Mouse (Mus musculus): Measurements from ENCODE around the gene Taf5l.
"Not testable (repeated sequence)": the region's sequence is repeated elsewhere in the genome, so short reads cannot be mapped to it uniquely, and the experiment has no call there.

Gene Taf5l

DNA sequence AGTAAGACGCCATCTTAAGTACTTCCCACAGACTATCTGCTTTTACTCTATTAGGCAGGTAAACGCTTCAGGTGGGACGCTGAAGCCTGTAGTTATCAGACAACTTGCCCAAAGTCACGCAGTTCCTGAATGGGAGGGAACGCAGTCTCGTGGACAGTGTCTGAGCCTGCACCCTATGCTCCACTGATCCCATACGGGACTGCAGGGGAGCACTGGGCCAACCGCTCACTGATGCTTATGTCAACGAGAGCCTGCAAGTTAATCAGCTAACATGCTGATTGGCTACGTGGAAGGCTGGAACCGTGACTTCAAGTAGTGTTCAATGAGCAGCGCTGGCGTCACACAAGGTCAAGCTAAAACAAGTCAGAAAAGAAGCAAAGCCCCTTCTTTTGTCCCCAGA, 1.4 kb downstream of the Taf5l start:
- in situ Hi-C loops (cut with MboI; ENCODE audit: unreplicated experiment in 2 of 2): loop anchor here in 1 of 2 experiments (10.0 kb wide), 1 partner anchor 215 kb away; the partner anchor contains the start of gene Galnt2

GRCm38 (mm10) chr8:124014751-124015150, 6.4 kb downstream of the Taf5l start:
- in situ Hi-C loops (cut with MboI; ENCODE audit: unreplicated experiment in 2 of 2): no loop called here

- in situ Hi-C loops (cut with MboI; ENCODE audit: unreplicated experiment in 2 of 2): not testable (repeated sequence)
Measured at GRCm38 (mm10) chr8:124014299-124014698, 6.9 kb downstream of the Taf5l start.

DNA sequence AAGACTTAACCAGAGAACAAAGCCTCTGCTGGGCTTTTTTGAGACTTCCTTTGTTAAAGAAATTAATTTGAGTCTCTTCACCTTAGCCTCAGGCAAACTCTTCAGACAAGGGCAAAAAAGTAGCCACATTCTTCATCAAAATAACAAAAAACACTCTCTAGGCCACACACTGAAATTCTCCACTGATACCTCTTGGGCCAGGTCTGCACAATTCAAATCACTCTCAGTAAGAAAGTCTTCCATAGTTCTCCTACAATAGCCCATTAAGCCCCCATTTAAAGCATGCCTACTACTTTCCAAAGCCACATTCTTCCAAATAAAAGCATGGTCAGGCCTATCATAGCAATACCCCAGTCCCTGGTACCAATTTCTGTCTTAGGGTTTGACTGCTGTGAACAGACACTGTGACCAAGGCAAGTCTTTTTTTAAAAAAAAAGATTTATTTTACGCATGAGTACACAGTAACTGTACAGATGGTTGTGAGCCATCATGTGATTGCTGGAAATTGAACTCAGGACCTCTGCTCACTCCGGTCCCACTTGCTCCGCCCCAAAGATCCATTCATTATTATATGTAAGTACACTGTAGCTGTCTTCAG, 9.1 kb downstream of the Taf5l start:
- in situ Hi-C loops (cut with MboI; ENCODE audit: unreplicated experiment in 2 of 2): no loop called here

- in situ Hi-C loops (cut with MboI; ENCODE audit: unreplicated experiment in 2 of 2): no loop called here
Measured at GRCm38 (mm10) chr8:124011580-124011979, 9.6 kb downstream of the Taf5l start.

DNA sequence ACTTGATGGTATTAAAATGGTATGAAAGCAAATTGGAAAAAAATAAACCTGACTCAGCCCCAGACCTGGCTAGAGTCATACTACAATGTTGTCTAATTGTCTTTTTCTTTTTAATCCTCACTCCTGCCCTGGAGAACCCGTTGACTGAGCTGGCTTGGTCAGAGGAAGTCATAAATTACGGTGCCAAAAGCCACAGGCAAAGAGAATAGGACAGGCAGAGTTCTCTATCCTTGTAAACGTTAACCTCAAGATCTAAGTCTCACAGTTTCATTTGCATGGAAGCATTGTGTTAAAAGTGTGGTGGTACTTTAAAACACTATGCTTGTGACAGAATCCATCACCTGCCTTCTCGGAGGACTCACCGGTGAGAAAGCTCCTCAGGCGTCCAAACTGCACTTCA, 13.4 kb downstream of the Taf5l start:
- in situ Hi-C loops (cut with MboI; ENCODE audit: unreplicated experiment in 2 of 2): no loop called here

GRCm38 (mm10) chr8:124002546-124003108, 18.6 kb downstream of the Taf5l start:
- in situ Hi-C loops (cut with MboI; ENCODE audit: unreplicated experiment in 2 of 2): no loop called here

GRCm38 (mm10) chr8:123999568-123999967, 21.6 kb downstream of the Taf5l start:
- in situ Hi-C loops (cut with MboI; ENCODE audit: unreplicated experiment in 2 of 2): no loop called here

DNA sequence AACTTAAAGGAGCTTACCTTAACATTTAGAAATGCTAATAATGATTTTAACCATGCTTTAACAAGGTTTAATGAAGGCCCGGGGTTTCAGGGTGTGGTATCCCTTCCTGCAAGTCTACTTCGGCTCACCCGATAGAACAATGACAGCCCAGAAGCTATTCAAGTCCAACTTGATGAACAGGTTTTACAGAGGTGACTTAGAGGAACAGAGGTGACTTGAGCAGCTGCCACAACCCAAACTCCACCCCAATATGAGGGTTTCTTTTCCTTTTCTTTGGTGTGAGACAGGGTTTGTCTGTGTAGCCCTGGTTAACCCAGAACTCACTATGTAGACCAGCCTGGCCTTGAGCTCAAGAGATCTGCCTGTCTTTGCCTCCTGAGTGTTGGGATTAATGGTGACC, 27.2 kb downstream of the Taf5l start:
- in situ Hi-C loops (cut with MboI; ENCODE audit: unreplicated experiment in 2 of 2): no loop called here

DNA sequence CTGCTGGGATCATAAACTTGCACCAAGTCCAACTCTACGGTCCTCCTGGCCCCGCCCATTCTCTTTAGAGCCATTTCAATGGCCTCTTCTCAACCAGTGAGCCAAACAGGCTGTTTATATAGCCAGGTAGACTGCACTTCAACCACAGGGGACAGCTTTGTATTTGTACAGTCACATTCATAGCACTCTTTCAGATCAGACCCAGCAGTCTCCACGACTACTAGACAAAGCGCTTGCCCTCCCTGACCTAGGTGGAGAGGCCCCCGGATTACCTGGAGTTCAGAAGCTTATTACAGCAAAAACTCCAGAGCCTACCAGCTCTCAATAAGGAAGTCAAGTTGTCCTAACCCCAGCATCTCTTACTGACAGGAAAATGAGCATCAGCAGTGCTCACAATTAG, 27.6 kb downstream of the Taf5l start:
- in situ Hi-C loops (cut with MboI; ENCODE audit: unreplicated experiment in 2 of 2): no loop called here

DNA sequence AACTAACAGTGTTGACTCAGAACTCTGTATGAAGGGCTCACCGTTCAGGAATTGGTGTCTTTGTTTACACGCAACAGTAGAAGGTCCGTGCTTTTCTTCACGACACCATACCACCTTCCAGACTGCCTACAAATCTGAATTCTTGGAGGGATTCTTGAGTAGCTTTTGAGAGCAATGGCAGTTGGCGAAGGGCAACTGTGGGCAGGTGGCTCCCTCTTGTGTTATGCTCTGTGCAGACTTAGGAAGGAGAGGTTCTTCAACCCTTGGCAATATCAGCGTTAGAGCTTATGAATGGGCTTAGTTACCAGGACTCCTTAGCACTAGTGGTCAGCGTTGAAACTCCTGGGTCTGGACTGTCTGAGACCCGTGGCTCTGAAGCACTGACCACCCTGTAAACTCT, 28.6 kb downstream of the Taf5l start:
- in situ Hi-C loops (cut with MboI; ENCODE audit: unreplicated experiment in 2 of 2): no loop called here

DNA sequence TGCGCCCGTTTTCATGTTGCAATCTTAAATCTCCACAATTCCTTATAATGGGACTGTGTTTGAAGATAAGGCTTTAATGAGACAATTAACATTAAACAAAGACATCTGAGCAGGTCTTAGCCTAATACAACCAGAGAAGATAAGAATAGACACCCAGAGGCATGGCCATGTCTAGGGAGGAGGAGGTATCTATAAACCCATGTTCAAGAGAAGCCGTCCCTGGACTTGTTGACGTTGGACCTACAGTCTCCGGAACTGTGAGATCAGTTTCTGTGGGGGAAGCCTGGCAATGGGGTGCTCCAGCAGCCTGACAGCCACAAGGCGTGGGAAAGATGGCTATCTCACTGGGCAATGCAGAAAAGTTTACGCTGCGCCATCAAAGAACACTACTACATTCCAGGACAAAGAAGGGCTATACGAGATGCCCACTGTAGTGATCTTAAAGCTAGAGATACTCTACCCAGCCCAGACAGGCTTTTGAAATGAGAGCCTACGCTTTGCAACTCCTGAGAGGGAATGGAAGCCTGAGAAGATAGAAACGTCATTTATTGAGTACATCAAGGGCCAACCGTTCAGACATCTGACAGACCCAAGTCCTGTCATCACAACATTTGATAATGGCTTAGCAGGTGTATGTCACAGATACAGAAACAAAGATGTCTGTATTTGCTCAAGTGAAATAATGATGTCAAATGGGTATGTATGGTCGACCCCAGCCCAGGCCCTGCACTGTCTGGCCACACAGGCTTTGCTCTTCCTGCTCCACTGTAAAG, 30.7 kb downstream of the Taf5l start:
- in situ Hi-C loops (cut with MboI; ENCODE audit: unreplicated experiment in 2 of 2): no loop called here

- in situ Hi-C loops (cut with MboI; ENCODE audit: unreplicated experiment in 2 of 2): no loop called here
Measured at GRCm38 (mm10) chr8:123989128-123989527, 32.1 kb downstream of the Taf5l start.

- in situ Hi-C loops (cut with MboI; ENCODE audit: unreplicated experiment in 2 of 2): no loop called here
Measured at GRCm38 (mm10) chr8:123988605-123989038, 32.6 kb downstream of the Taf5l start.

DNA sequence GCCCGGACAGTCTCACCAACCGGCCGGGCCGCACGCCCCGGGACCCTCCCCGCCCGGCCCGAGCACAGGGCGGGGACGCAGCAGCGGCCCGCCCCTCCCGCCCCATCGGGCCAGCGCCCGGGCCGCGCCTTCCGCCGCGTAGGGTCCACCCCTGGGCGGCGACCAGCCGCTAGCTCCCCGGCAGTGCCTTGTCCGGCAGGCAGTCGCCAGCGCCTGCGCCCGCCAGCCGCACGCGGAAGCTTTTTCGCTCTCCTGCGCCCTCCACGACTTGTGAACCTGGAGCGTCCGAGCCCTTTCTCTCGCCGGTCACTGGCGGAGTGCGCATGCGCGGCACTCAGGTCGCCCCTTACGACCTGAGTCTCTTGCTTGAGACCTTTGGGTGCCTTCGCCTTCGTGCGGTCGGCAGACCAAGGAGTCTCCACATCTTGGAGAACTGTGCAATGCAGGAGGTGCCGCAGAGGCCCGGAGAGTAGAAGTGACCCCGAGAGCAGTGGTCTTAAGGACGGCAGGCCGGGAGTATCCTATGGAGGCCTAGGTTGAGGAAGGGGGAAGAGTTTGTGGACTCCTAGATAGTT, 38.3 kb downstream of the Taf5l start, which contains the start of gene Abcb10:
Abcb10 (minus strand) TSS at position 297 of the 575 bp plus-strand sequence.
- in situ Hi-C loops (cut with MboI; ENCODE audit: unreplicated experiment in 2 of 2): no loop called here

GRCm38 (mm10) chr8:123982291-123982793, 38.9 kb downstream of the Taf5l start:
- in situ Hi-C loops (cut with MboI; ENCODE audit: unreplicated experiment in 2 of 2): no loop called here

DNA sequence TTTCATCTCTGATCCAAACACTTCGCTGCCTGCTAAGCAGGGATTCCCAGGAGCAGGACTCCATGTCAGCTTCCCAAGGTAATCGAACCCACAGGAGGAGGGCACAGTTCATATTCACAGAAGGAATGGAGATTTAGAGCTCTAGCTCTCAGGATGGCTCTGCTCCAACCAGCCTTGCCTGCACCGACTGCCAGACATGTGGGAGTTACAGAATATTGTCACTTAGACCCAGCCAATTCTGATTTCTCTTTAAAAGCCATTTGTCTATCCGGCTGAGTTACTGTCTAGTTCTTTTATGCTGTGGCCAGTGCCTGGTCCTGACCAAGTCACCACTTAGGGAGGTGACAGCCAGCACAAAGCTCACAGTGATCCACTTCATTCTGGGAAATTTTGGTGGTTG, 39.5 kb downstream of the Taf5l start:
- in situ Hi-C loops (cut with MboI; ENCODE audit: unreplicated experiment in 2 of 2): no loop called here

- in situ Hi-C loops (cut with MboI; ENCODE audit: unreplicated experiment in 2 of 2): no loop called here
Measured at GRCm38 (mm10) chr8:123980239-123980638, 41.0 kb downstream of the Taf5l start.

DNA sequence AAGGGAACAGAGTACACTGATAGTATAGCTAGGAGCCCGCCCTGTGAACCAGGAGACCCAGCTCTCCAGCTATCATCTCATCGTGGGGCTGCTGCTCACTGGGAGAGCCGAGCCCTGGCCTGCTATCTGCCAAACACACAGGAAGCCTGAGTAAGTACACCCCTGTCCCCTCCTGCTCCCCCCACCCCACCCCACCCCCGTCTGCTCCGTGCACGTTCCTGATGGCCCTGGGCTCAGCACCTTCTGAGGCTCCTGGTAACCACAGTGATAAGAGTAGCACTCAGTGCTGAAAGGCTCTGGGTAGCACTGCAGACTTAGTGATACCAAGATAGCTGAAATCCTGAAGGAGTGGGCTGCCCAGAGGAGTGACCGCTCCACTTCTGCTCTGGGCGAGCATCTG, 42.3 kb downstream of the Taf5l start:
- in situ Hi-C loops (cut with MboI; ENCODE audit: unreplicated experiment in 2 of 2): no loop called here

- in situ Hi-C loops (cut with MboI; ENCODE audit: unreplicated experiment in 2 of 2): no loop called here
Measured at GRCm38 (mm10) chr8:123978166-123978838, 42.9 kb downstream of the Taf5l start.

GRCm38 (mm10) chr8:123977499-123977898, 43.7 kb downstream of the Taf5l start:
- in situ Hi-C loops (cut with MboI; ENCODE audit: unreplicated experiment in 2 of 2): no loop called here

Measured in v-Abl transformed pro-B cells (cell line).